Mouse (Mus musculus) monocyte, adult 2 months (primary cell): ENCODE data around the gene Snrnp27.

Experiments
- DNase-seq, 2 experiments: peaks; one replicate each; pipeline ENCODE4 v3.0.0; 2022; ENCODE audit warnings: low spot score in 2 of 2, low read depth in 1 of 2

Snrnp27 gene

DNA sequence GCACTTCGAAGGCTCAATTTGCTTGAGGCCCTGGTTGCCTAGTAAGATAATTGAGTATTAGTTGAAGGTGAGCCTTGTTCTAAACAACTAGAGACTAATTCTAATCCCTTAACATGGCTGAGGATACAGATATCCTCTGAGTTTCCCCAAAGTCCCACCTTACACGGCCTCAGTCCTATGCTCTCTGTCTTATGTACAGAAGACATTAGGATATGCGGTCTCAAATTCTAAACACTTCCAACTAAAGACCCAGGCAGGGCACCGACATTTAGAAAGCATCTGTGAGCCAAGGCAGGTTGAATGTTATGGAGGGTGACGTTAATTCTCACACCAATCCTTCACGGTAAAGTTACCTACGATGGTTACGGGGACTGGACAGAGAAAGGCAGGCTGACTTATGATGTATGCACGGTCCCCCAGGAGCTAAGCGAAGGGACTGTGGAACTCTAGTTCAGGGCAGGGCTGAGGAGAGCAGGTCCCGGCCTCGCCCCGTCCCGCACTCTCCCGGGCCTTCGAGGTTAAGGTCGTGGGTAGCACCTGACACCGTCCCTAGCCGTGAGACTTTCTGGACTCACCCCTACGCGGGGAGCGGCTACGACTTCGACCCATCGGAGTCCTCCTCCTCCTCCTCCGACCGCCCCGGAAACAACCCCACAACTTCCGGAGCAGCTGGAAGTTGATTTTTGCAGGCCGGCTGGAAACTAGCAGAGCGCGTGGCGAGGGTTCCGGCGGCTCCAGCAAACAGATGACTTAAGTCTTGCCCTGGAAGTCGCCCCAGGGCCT, at the start of gene Snrnp27:
Gene Snrnp27, minus strand, starts transcription at position 651 of the 783 bp plus-strand sequence.
- peak; percentile 83 to 88 for DNase-seq

DNA sequence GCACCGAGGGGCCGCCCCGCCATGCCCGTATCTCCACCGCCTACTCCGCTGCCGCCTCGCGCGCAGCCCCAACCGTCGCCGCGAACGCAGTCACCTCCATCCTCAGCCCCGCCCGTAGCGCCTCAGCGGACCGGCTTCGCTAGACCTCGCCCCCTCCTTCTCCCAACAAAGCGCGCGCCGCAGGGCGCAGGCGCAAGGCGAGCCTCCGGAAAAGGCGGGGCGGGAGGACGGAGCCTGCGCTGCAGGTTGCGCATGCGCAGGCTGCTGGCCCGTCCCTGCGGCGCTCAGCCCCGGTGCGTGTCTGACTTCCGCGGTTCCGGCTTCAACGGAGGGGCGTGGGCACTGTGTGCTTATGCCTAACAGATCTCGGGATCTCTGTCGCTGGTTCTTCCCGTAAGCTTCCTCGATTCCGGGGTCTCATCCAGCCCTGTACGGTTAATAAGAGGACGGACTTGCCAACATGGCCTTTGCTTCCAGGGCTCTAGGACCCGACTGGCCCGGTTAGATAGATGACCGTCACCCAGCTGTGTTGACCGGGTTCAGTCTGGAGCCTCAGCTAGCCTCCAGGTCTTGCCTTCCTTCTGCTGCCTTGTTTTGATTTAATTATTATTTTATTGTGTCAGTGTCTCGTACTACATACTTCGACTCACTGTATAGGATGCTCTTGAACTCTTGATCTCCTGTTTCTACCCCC, 49.0 kb upstream of the Snrnp27 start, which contains the start of gene Gmcl1:
Gene Gmcl1, minus strand, starts transcription at position 201 of the 694 bp plus-strand sequence.
- DNase-seq = peak; percentile 74 to 91

- peak in 1 of 2 experiments; percentile 10 for DNase-seq
Measured at GRCm38 (mm10) chr6:86732276-86733173, 48.2 kb upstream of the Snrnp27 start.

GRCm38 (mm10) chr6:86728711-86729110, 44.4 kb upstream of the Snrnp27 start:
- DNase-seq = no peak

DNA sequence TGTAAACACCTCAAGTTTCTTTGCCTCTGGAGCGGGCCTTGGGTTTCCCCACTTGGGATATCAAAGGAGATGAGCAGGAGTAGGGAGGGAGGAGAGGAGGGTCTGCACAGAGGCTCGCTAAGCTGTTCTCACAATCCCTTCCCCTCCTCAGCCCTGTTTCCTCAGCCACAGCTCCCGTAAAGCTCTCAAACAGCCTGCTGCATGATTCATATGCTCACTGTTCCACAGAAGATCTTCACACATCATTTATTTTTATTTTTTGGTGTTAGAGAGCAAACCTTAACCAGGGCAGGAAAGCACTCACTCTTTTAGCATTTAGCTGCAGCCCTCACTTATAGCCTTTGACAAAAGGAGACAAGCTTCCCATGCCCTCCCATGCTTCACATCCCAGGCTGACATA, 37.7 kb upstream of the Snrnp27 start:
- DNase-seq = no peak

- DNase-seq = no peak
Measured at GRCm38 (mm10) chr6:86708072-86708774, 23.9 kb upstream of the Snrnp27 start.

DNA sequence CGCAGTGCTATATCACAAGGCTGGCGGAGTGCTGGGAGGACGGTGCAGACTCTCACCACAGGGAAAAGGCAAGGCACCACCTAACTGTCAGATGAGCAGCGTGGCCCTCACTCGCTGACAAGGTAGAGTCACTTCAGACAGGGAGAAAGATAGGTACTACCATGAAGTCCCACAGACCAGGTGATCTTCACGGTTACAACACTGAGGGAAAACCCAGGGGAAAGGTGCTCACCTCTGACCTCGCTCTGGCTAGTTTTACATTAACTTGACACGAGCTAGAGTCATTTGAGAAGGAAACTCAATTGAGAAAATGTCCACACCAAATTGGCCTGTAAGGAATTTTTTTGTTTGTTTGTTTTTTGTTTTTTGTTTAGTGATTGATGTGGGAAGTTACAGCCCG, 18.3 kb upstream of the Snrnp27 start:
- no peak for DNase-seq

DNA sequence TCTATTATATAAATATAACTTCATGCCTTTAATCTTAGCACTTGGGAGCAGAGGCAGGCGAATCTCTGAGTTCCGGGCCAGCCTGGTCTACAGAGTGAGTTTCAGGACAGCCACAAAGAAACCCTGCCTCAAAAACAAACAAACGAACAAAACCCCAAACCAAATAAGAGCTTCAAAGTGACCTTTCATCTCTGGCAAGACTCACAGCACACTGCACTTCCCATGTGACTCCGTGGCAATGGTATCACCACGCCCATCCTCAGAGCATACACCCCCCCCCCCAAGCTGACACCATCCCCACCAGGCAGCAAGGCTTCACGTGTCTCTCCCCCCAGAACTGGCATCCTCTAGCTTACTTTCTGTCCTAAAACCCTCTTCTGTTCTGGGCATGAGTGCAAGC, 13.6 kb upstream of the Snrnp27 start:
- no peak for DNase-seq

DNA sequence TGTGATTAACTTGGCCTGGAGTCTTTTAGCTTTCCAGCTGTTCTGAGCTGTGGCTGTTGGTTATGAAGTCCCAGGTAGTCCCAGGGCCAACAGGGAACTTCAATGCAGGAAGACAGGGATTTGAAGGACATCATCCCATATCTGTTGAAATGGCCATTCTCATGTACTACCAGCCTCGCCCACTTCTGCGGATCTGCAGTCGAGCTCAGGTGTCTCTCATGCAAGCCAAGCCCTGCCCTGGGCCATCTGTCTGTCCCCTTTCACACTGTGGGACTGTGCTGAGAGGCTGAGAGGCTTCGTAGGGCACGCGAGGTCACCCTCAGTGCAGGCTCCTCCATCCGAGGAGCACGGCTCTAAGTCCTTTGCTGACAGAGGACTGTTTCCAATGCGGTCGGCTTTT, 11.9 kb upstream of the Snrnp27 start:
- no peak for DNase-seq

DNA sequence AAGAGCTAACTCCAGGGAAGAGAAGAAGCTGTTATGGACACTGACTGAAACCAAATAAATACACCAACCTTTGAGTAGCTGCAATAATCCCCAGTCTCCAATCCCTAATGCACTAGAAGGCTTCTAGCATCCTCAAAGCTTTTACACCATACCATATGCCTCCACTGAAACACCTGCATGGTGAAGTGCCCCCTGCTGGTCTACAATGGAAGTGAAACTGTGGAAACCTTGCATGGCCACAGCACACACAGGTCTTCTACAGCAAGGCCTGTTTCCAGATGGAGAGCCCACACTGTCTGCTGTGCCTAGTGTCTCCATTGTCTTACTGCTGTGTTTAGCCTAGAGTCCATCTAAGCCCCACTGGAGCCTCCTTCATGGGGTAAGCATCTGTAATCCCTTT, 10.1 kb upstream of the Snrnp27 start:
- DNase-seq = peak in 1 of 2 experiments; percentile 30

GRCm38 (mm10) chr6:86689671-86690070, 5.3 kb upstream of the Snrnp27 start:
- DNase-seq = no peak

DNA sequence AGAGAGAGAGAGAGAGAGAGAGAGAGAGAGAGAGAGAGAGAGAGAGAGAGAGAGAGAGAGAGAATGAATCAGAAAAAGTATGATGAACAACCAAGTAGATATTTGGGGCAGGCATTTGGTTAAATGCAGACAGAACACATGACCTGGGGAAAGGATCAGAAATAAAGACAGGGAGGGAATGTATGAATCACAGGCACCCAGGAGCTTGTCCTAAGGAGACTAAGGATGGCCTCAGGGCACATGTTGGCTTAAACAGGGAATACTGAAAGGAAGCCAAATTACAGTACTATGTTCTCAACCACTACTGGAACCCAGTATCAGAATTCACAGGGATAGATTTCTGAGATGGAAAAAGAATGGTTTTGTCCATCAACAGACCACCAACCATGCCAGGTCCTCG, 2.6 kb upstream of the Snrnp27 start:
- DNase-seq = no peak

DNA sequence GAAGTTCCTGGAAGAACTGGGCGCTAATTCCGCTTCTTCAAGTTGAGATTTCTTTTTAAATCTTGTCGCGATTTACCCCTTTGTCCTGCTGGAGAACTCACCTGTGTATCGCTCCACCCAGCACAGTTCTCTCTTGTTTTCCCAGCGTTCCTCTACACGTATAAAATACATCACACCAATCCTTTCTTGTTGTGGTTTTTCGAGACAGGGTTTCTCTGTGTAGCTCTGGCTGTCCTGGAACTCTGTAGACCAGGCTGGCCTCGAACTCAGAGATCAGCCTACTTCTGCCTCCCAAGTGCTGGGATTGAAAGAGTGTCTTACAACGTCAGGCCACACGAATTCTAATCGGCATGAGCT, 311 bp upstream of the Snrnp27 start:
- no peak for DNase-seq

GRCm38 (mm10) chr6:86681289-86681688, 3.0 kb downstream of the Snrnp27 start:
- DNase-seq = no peak

DNA sequence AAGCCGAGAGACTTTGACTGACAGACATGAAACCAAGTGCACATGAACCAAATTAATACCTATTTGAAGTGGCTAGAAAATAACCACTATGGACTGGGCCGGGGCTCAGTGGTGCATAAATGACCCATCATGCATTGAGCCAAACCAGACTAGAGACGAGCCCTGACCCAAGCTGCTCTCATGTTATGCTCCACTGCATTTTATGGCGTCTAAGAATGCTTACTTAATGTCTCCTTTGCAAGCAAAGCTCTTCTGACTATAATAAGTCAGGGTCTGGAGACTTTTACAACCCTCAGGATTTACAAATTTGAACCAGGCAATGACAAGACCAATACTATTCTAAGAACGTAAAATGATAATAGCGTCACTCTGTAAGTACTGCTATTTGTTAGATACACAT, 6.0 kb downstream of the Snrnp27 start:
- no peak for DNase-seq

GRCm38 (mm10) chr6:86670873-86671272, 13.4 kb downstream of the Snrnp27 start:
- peak; percentile 28 to 36 for DNase-seq

DNA sequence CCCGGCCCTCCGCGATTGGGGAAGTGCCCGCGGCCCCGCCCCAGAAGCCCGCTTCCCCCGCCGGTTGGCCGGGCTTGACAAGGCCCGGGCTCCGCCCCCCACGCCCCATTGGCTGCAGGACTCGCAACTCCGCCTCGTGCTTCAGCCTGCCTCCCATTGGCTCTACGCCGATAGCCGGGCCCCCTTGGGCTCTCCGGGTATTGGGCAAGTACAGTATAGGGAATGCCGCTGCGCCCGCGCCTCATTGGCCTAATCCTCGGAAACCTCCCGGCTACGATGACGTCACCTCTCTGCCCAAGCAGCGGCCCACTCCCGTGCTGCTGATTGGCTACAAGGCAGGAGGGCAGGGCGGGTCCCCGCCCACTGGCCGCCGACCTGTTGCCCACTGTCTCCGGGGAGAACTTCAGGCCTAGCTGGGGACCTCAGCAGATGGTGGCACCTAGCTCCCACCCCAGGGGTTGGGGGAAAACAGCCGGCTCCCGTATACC, 15.0 kb downstream of the Snrnp27 start:
- peak; percentile 99 to 100 for DNase-seq

DNA sequence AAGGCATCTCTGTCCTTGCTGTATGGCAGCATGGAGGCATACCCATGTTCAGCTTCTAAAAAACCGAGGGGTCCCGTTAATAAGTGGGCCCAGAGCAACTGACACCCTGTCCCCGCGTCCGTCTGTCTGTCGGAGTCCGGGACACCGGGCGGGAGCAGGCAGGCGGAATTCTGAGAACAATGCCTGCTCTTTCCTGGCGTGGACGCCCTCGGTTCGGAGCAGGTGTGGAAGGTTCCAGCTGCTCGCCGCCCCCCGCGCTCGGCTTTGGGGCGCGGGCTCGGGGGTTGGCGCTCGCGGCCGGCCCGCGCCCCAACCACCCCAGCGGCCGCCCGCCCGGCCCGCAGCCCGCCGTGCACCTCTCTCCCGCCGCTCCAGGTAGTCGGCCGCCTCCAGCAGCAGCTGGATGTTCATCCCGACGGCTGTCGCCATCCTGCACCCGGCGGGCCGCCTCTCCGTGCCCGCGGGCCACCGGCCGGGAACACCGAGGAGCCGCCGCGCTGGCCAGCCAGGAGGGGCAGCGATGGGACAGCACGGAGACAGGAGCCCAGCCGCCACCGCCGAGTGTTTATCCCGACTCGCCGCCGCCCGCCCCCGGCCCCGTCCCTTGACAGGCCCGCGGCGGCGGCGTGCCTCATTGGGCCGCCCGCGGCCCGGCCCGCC, 15.6 kb downstream of the Snrnp27 start, which contains the start of gene Mxd1:
Gene Mxd1, minus strand, starts transcription at position 582 of the 660 bp plus-strand sequence.
- DNase-seq = no peak

DNA sequence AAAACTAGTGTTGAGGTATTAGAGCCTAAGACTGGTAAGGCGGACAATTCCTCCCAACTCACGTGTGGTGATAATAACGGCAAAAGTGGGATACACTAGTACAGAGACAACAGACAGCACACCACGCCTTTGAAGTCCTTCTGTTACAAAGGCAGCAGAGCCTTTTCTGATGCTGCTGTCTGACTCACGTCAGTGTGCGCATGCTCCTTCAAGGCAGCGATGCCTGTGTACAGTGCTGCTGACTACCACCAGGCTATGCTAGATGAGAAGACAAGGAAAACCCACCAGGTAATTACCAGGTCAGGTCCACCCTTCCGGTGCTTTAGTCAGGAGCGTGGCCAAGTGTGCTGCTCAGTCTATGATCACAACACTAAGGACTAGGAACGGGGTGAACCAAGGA, 17.3 kb downstream of the Snrnp27 start:
- no peak for DNase-seq
